Mouse (Mus musculus): ENCODE measurements around the gene 4930579F01Rik. TPM values are rescaled to one million over a fixed set of nuclear protein-coding genes. Genes with fewer than 3 reads are reported as not detected.

The 4930579F01Rik gene
- polyA plus RNA-seq, 1 experiment from 2014 or later = not detected

DNA sequence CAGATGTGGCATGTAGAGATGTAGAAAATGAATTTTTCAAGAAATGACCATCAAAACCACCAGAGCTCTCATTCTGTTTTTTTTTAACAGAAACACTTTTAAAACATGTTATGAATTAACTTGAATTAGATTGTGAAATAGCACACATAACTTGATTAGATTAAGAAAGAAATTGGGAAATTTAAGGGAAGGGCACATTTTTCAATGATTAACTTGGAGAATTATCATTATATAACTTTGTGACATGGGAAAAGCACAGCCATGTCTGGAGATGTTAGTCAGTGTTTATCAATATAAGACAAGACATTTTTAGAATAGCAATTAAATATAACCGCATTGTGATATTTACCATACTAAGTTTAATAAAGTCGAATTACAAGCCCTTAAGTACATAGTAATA, 37.9 kb upstream of the 4930579F01Rik start:
- no peak for ATAC-seq (ENCODE audit: low FRiP score)
- H3K4me2 ChIP-seq (replicated peaks) = no peak overlapping the region
- no peak overlapping the region for H3K4me3 ChIP-seq (replicated peaks; ENCODE audit: low read length)
- H3K36me3 ChIP-seq (replicated peaks; ENCODE audit: control insufficient read depth, insufficient read depth) = no peaks in the 10 kb centered on the region
- H3K27ac ChIP-seq = no peak overlapping the region
- H3K9ac ChIP-seq = no peak overlapping the region
- H3K4me1 ChIP-seq (replicated peaks; ENCODE audit: control insufficient read depth, insufficient read depth, low read length) = no peaks in the 10 kb centered on the region
- DNase-seq (ENCODE audit: low spot score) = no peak
- WGBS = 87% methylated on average over 2 of the region's 2 CpGs
- H3K27me3 ChIP-seq (ENCODE audit: control insufficient read depth, insufficient read depth, low read length) = no peaks in the 10 kb centered on the region
- no peaks in the 10 kb centered on the region for H3K9me3 ChIP-seq (ENCODE audit: control insufficient read depth, low read length)

DNA sequence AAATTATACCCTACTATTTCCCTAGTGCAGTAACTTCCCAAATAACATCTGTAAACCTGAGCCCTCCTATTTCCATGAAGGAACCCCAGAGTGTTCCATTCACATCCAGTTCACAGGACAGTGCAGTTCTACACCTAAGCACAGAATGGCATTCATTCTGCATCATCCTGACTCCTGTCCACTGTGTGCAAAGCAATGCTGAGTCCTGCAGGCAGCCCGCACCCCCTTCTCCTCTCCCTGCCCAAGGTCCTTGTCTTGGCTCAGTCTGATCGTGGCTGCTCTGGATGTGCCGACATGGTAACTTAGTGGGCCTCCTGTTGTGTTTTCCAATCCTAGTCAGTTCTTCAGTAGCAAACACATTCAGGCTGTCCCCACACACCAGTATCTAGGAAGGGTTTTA, 36.6 kb upstream of the 4930579F01Rik start:
- Histone ChIP-seq H3K27me3 (ENCODE audit: control insufficient read depth, insufficient read depth, low read length) (no peaks in the 10 kb centered on the region), H3K9me3 (ENCODE audit: control insufficient read depth, low read length) (no peaks in the 10 kb centered on the region), H3K36me3 (replicated peaks; ENCODE audit: control insufficient read depth, insufficient read depth) (no peaks in the 10 kb centered on the region), H3K9ac (no peak overlapping the region), H3K4me1 (replicated peaks; ENCODE audit: control insufficient read depth, insufficient read depth, low read length) (no peaks in the 10 kb centered on the region), H3K27ac (no peak overlapping the region), H3K4me2 (replicated peaks) (no peak overlapping the region), H3K4me3 (replicated peaks; ENCODE audit: low read length) (no peak overlapping the region)
- DNase-seq (ENCODE audit: low spot score) = no peak
- WGBS = 75% methylated on average over 3 of the region's 3 CpGs
- ATAC-seq (ENCODE audit: low FRiP score) = no peak

GRCm38 (mm10) chr3:138229448-138229847, 35.8 kb upstream of the 4930579F01Rik start:
- WGBS = 77% methylated on average over 1 of the region's 1 CpGs
- no peak for ATAC-seq (ENCODE audit: low FRiP score)

GRCm38 (mm10) chr3:138227782-138228181, 34.2 kb upstream of the 4930579F01Rik start:
- no peaks in the 10 kb centered on the region for H3K4me1 ChIP-seq (replicated peaks; ENCODE audit: control insufficient read depth, insufficient read depth, low read length)
- H3K9me3 ChIP-seq (ENCODE audit: control insufficient read depth, low read length) = no peaks in the 10 kb centered on the region
- no peak overlapping the region for H3K9ac ChIP-seq
- H3K4me3 ChIP-seq (replicated peaks; ENCODE audit: low read length) = no peak overlapping the region
- ATAC-seq (ENCODE audit: low FRiP score) = no peak
- WGBS = 93% methylated on average over 8 of the region's 8 CpGs
- no peaks in the 10 kb centered on the region for H3K27me3 ChIP-seq (ENCODE audit: control insufficient read depth, insufficient read depth, low read length)
- no peak overlapping the region for H3K4me2 ChIP-seq (replicated peaks)
- DNase-seq (ENCODE audit: low spot score) = no peak
- H3K27ac ChIP-seq = no peak overlapping the region
- H3K36me3 ChIP-seq (replicated peaks; ENCODE audit: control insufficient read depth, insufficient read depth) = no peaks in the 10 kb centered on the region

More at GRCm38 (mm10) chr3:138229448-138229847, 35.8 kb upstream of the 4930579F01Rik start:
- no peak overlapping the region for H3K9ac ChIP-seq
- no peaks in the 10 kb centered on the region for H3K27me3 ChIP-seq (ENCODE audit: control insufficient read depth, insufficient read depth, low read length)
- no peaks in the 10 kb centered on the region for H3K4me1 ChIP-seq (replicated peaks; ENCODE audit: control insufficient read depth, insufficient read depth, low read length)
- no peaks in the 10 kb centered on the region for H3K36me3 ChIP-seq (replicated peaks; ENCODE audit: control insufficient read depth, insufficient read depth)
- H3K4me2 ChIP-seq (replicated peaks) = no peak overlapping the region
- no peak overlapping the region for H3K27ac ChIP-seq
- DNase-seq (ENCODE audit: low spot score) = no peak
- H3K9me3 ChIP-seq (ENCODE audit: control insufficient read depth, low read length) = no peaks in the 10 kb centered on the region
- no peak overlapping the region for H3K4me3 ChIP-seq (replicated peaks; ENCODE audit: low read length)

- Histone ChIP-seq H3K4me3 (replicated peaks; ENCODE audit: low read length) (no peak overlapping the region), H3K9me3 (ENCODE audit: control insufficient read depth, low read length) (no peaks in the 10 kb centered on the region), H3K4me1 (replicated peaks; ENCODE audit: control insufficient read depth, insufficient read depth, low read length) (no peaks in the 10 kb centered on the region), H3K36me3 (replicated peaks; ENCODE audit: control insufficient read depth, insufficient read depth) (no peaks in the 10 kb centered on the region), H3K27me3 (ENCODE audit: control insufficient read depth, insufficient read depth, low read length) (no peaks in the 10 kb centered on the region), H3K27ac (no peak overlapping the region), H3K9ac (no peak overlapping the region), H3K4me2 (replicated peaks) (no peak overlapping the region)
- DNase-seq (ENCODE audit: low spot score) (no peak), ATAC-seq (ENCODE audit: low FRiP score) (no peak)
- WGBS = 91% methylated on average over 2 of the region's 2 CpGs
Measured at GRCm38 (mm10) chr3:138227082-138227481, 33.5 kb upstream of the 4930579F01Rik start.

DNA sequence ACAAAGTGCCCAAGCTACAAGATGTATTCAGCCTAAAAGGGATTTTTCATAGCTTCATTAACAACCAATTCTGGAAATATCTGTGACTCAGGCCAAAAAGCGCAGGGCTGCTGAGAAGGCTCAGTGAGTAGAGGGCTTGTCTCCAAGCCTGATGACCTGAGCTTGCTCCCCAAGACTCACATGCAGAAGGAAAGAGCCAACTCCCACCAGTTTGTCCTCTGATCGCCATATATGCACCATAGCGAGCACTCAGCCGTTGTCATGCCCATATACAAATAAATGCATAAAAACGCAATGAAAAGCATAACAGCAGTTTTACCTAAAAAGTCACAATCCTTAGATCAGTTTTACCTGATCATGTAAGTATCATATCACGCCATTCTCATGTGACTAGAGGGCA, 32.9 kb upstream of the 4930579F01Rik start:
- Histone ChIP-seq H3K27ac (no peak overlapping the region), H3K4me2 (replicated peaks) (no peak overlapping the region), H3K36me3 (replicated peaks; ENCODE audit: control insufficient read depth, insufficient read depth) (no peaks in the 10 kb centered on the region), H3K9me3 (ENCODE audit: control insufficient read depth, low read length) (no peaks in the 10 kb centered on the region), H3K27me3 (ENCODE audit: control insufficient read depth, insufficient read depth, low read length) (no peaks in the 10 kb centered on the region), H3K9ac (no peak overlapping the region), H3K4me3 (replicated peaks; ENCODE audit: low read length) (no peak overlapping the region), H3K4me1 (replicated peaks; ENCODE audit: control insufficient read depth, insufficient read depth, low read length) (no peaks in the 10 kb centered on the region)
- DNase-seq (ENCODE audit: low spot score) = no peak
- ATAC-seq (ENCODE audit: low FRiP score) = no peak
- 96% methylated on average over 6 of the region's 6 CpGs for WGBS

- DNase-seq (ENCODE audit: low spot score) (no peak), ATAC-seq (ENCODE audit: low FRiP score) (no peak)
- no peaks in the 10 kb centered on the region for H3K27me3 ChIP-seq (ENCODE audit: control insufficient read depth, insufficient read depth, low read length)
- 25% methylated on average over 7 of the region's 7 CpGs for WGBS
- H3K4me2 ChIP-seq (replicated peaks) = no peak overlapping the region
- no peak overlapping the region for H3K4me3 ChIP-seq (replicated peaks; ENCODE audit: low read length)
- no peak overlapping the region for H3K9ac ChIP-seq
- no peak overlapping the region for H3K27ac ChIP-seq
- H3K4me1 ChIP-seq (replicated peaks; ENCODE audit: control insufficient read depth, insufficient read depth, low read length) = no peaks in the 10 kb centered on the region
- H3K9me3 ChIP-seq (ENCODE audit: control insufficient read depth, low read length) = no peaks in the 10 kb centered on the region
- H3K36me3 ChIP-seq (replicated peaks; ENCODE audit: control insufficient read depth, insufficient read depth) = no peaks in the 10 kb centered on the region
Measured at GRCm38 (mm10) chr3:138225853-138226252, 32.2 kb upstream of the 4930579F01Rik start.

DNA sequence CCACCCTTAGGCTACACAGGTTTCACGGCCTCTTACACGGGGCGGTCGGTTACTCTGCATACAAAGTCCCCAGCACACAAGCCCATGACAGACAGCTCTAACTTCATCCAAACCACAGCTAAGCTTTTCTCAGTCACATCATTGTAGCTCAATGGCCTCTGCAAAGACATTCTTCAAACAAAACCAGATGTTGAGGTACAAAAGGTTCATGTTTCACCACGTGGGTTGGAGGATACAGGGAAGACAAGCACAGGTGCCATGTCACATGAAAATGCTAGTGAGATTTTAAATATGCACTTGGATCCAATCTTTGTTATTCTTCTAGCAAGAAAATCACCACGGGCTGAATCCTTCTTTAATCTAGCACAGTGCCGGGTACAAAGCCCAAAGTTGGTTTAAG, 31.7 kb upstream of the 4930579F01Rik start:
- Histone ChIP-seq H3K9me3 (ENCODE audit: control insufficient read depth, low read length) (no peaks in the 10 kb centered on the region), H3K27me3 (ENCODE audit: control insufficient read depth, insufficient read depth, low read length) (no peaks in the 10 kb centered on the region), H3K4me1 (replicated peaks; ENCODE audit: control insufficient read depth, insufficient read depth, low read length) (no peaks in the 10 kb centered on the region), H3K27ac (no peak overlapping the region), H3K4me2 (replicated peaks) (no peak overlapping the region), H3K9ac (no peak overlapping the region), H3K36me3 (replicated peaks; ENCODE audit: control insufficient read depth, insufficient read depth) (no peaks in the 10 kb centered on the region), H3K4me3 (replicated peaks; ENCODE audit: low read length) (no peak overlapping the region)
- no peak for ATAC-seq (ENCODE audit: low FRiP score)
- 69% methylated on average over 6 of the region's 7 CpGs for WGBS
- no peak for DNase-seq (ENCODE audit: low spot score)

- Histone ChIP-seq H3K4me3 (replicated peaks; ENCODE audit: low read length) (no peak overlapping the region), H3K27ac (no peak overlapping the region), H3K36me3 (replicated peaks; ENCODE audit: control insufficient read depth, insufficient read depth) (no peaks in the 10 kb centered on the region), H3K27me3 (ENCODE audit: control insufficient read depth, insufficient read depth, low read length) (no peaks in the 10 kb centered on the region), H3K9ac (no peak overlapping the region), H3K9me3 (ENCODE audit: control insufficient read depth, low read length) (no peaks in the 10 kb centered on the region), H3K4me2 (replicated peaks) (no peak overlapping the region), H3K4me1 (replicated peaks; ENCODE audit: control insufficient read depth, insufficient read depth, low read length) (no peaks in the 10 kb centered on the region)
- no peak for DNase-seq (ENCODE audit: low spot score)
- 83% methylated on average over 13 of the region's 13 CpGs for WGBS
- ATAC-seq (ENCODE audit: low FRiP score) = no peak
Measured at GRCm38 (mm10) chr3:138224363-138224954, 30.8 kb upstream of the 4930579F01Rik start.

- Histone ChIP-seq H3K27ac (no peak overlapping the region), H3K9me3 (ENCODE audit: control insufficient read depth, low read length) (no peaks in the 10 kb centered on the region), H3K4me1 (replicated peaks; ENCODE audit: control insufficient read depth, insufficient read depth, low read length) (no peaks in the 10 kb centered on the region), H3K27me3 (ENCODE audit: control insufficient read depth, insufficient read depth, low read length) (no peaks in the 10 kb centered on the region), H3K4me2 (replicated peaks) (no peak overlapping the region), H3K4me3 (replicated peaks; ENCODE audit: low read length) (no peak overlapping the region), H3K9ac (no peak overlapping the region), H3K36me3 (replicated peaks; ENCODE audit: control insufficient read depth, insufficient read depth) (no peaks in the 10 kb centered on the region)
- DNase-seq (ENCODE audit: low spot score) (peak; percentile 71), ATAC-seq (ENCODE audit: low FRiP score) (peak; percentile 60; the same call in 1 of the 2 replicates)
- 61% methylated on average over 5 of the region's 5 CpGs for WGBS
Measured at GRCm38 (mm10) chr3:138222952-138223351, 29.3 kb upstream of the 4930579F01Rik start.

All from hindbrain, embryonic 14.5 days (tissue).